Mouse (Mus musculus) cerebellum, postnatal 36 days (tissue): Measurements from ENCODE around the gene Fbxo8.

Source experiments
- DNase-seq, 2 experiments: peaks; one replicate each; pipeline ENCODE4 v3.0.0; 2021 to 2022; ENCODE audit warnings: mixed read lengths in 2 of 2

Fbxo8 gene

DNA sequence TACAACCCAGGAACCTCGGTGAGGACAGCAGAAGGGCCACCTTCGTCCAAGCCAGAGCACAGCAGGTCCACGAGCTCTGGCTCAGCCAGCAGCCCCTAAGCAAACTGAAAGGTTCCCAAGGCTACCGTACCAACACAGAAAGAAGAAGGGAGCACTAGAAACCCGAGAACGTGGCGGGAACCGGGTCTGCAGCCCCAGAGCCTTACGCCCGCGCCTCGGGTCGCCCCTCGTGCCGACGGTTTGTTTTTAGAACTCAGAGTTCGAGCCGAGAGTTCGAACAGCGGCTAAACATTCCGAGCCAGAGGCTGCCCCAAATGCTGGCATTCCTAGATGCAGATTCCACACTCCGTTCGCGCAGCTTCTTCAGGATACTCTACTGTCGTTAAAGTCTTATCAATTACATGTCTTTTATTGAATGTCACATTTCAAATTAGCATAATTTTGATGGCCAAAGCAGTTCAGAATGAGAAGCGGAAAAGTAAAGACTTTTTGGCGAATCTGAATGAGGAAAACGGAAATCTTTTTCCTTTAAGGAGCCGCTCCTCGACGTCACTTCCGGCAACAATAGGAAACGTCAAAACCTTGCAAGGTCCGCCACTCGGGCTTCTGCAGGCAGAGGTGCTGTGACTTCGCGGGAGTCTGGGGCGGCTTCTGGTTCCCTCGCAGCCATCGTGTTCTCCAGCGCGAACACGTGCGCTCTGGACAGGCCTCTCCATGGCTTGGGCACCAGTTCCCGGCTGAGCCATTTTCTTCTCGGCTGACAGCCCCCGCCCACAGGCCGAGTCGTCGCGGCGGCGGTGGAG is at the start of gene Fbxo8, which contains the start of gene Cep44:
Fbxo8 (plus strand) TSS at position 533 of the 803 bp plus-strand sequence.
Cep44 (minus strand) TSS at position 490 of the 803 bp plus-strand sequence.
- peak; percentile 78 to 85 for DNase-seq

GRCm38 (mm10) chr8:56501911-56502310 is 49.0 kb upstream of the Fbxo8 start:
- no peak for DNase-seq

- no peak for DNase-seq
These were observed 42.5 kb upstream of the Fbxo8 start for GRCm38 (mm10) chr8:56508318-56508951.

DNA sequence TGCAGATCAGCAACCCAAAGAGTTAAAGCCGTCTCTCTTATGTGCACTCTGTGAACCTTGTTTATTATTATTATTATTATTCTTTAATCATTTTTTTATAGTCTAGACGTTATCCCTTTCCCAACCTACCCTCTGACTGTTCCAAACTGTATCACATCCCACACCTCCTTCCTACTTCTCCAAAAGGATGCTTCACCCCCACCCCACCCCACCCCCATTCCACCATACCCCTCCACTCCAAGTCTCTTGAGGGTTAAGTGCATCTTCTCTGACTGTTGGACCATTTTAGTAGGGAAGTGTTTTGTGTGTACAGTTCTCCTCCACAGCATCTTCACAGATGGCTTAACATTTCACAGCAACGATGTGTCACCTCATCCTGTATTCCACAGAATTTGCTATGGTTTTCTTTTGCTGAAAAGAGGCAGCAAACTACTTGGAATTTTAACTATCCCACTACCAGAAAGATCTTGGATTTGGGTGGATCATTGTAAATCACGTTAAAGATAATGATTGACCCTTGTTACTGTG is 41.9 kb upstream of the Fbxo8 start:
- no peak for DNase-seq

GRCm38 (mm10) chr8:56518848-56519247 is 32.0 kb upstream of the Fbxo8 start:
- DNase-seq, result no peak

DNA sequence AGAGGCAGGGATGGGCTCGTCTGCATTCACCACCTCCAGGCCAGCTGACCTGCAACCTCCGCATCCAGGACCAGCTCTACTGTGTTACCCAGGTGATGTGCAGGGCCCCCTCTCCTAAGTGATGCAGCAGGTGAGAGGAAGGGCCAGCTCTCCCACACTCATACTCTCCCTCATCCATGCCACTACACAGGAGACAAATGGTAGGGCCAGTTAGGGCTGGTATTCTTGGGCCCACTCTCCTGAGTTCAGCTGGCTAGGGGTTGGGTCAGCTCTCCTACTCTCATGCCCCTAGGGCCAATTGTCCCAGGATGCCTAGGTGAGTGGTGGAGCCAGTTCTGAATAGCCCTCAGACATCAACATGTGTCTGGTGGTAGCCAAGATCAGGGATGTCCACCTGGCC is 30.6 kb upstream of the Fbxo8 start:
- DNase-seq, result no peak

GRCm38 (mm10) chr8:56521051-56521450 is 29.8 kb upstream of the Fbxo8 start:
- DNase-seq, result no peak

- no peak for DNase-seq
These were observed 22.0 kb upstream of the Fbxo8 start for GRCm38 (mm10) chr8:56528869-56529268.

- peak; percentile 58 to 59 for DNase-seq
These were observed 20.5 kb upstream of the Fbxo8 start for GRCm38 (mm10) chr8:56530359-56530758.

GRCm38 (mm10) chr8:56540706-56541105 is 10.2 kb upstream of the Fbxo8 start:
- no peak for DNase-seq

DNA sequence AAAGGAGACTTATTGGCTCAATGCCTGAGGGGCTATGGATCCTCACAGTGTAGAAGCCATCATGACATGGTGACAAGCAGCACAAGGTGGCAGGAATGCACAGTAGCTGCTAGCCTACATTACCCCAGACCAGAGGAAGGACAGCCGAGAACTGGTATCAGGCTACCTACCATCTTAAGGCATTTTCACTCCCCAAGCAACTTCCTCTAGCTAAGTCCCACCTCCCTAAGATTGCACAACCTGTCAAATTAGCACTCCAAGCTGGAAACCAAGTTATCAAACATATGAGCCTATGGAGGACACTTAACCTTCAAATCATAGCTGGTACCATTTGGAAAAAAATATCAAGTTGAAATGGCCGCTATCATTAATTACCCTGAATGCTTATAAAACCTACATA is 3.0 kb upstream of the Fbxo8 start:
- no peak for DNase-seq

- DNase-seq, result peak; percentile 82 to 89
These were observed 517 bp downstream of the Fbxo8 start for GRCm38 (mm10) chr8:56551361-56551852.

DNA sequence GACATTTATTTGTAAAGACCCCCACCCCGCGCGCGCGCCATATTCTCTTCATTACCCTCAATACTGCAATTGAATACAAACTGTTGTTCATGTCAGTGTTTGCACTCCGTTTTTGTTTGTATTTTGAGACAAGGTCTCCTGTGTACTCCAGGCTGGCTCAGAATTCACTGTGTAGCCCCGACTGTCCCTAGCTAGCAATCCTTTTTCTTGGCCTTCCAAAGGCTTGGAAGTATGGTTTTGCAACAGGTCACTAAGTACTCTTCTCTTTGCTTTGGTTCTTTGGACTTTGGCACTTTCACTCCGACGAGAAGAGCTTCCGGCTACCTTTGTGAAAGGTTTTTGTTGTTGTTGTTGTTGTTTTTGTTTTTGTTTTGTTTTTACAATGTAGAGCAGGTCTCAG is 1.2 kb downstream of the Fbxo8 start:
- no peak for DNase-seq

GRCm38 (mm10) chr8:56552551-56553103 is 1.7 kb downstream of the Fbxo8 start:
- DNase-seq, result no peak

DNA sequence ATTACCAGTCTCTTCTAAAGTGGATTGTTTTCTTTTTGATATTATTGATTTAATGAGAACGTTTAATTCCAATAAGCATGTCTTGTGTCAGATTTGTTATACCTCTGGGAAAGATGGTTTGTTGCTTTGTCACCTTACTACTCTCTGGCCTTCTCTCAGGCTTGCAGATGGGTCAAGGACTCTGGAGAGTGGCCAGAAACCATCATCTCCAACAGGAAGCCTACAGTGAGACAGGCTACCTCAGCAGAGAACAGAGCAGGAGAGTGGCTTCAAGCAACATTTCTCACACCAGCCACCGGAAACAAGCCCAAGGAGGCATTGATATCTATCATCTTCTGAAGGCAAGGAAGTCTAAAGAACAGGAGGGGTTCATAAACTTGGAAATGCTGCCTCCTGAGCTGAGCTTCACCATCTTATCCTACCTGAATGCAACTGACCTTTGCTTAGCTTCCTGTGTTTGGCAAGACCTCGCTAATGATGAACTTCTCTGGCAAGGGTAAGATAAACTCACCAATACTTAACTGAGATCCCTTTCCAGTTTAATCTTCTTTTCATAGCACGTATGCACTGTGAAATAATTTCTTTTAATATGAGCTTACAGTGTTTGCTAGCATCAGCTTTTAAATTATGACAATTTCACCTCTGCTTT is 13.6 kb downstream of the Fbxo8 start:
- DNase-seq, result peak; percentile 35 to 48

DNA sequence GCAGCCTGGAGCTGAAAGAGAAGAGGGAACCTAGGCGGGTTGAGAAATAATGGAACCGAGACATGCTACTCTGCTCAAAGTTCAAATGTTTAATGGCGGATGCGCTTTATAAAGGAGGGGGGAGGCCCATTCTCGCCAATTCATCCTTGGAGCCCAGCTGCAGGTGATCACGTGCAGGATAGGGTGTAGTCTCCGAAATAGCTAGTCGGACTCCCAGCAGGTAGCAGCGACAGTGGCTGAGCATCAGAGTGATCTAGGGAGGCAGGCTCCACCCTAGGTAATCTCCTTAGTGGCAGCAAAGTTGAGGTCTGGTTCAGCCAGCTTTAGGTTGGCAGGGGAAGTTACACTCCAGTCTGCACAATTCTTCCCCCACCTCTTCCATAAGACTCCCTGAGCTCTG is 16.0 kb downstream of the Fbxo8 start:
- no peak for DNase-seq

- peak in 1 of 2 experiments; percentile 16 for DNase-seq
These were observed 30.0 kb downstream of the Fbxo8 start for GRCm38 (mm10) chr8:56580918-56581317.

DNA sequence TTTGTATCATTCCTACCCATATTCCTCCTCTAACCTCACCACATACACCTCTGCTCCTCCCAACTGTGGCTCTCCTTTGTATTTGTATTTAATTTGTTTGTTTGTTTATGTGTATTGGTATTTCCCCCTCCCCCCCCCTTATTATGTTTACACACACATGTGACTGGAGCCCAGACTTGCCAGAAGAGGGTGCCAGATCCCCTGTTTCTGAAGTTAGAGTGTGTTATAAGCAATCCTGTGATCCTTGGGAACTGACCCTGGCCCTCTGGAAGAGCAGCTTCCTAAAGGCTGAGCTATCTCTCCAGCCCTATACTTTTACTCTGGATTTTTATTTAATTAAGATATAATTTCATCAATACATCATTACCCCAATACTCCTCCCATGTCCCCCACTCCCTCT is 32.0 kb downstream of the Fbxo8 start:
- no peak for DNase-seq

DNA sequence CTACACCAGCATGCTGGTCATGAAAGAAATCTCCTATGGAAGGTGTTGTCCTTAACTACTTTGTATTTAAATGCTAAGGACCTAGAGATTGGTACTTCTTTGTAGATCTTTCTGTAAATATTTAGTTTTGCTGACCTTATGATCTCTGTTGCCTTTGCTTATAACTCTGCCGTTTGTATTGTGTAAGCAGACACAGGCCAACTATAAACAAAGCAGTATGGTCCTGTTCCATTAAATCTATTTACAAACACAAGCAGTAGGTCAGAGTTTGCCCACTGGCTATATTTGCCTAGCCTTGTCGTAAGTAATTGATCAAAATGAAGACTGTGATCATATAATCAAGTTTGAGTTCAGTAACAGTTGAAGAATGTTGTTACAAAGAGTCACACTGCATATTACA is 38.1 kb downstream of the Fbxo8 start:
- no peak for DNase-seq

DNA sequence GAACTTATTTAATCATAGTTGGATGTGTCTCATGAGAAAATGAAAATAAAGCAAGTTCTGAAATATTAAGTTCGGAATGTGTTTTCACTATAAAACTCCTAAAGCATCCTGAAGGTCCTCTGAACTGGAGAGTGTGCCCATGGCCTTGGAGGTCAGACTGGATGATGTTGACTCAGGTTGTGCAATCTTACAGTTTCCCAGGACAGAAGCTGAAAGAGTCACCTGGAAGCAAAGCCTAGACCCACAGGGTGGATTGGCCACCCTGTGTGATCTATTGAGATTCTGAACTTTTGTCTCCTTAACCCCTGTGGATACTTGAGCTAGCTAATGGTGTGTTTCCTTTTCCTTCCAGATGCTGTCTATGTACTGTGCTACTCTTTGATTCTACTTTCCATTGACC is 40.2 kb downstream of the Fbxo8 start:
- no peak for DNase-seq

- DNase-seq, result no peak
These were observed 40.6 kb downstream of the Fbxo8 start for GRCm38 (mm10) chr8:56591502-56591901.

- DNase-seq, result no peak
These were observed 55.6 kb downstream of the Fbxo8 start for GRCm38 (mm10) chr8:56606481-56606880.

- DNase-seq, result no peak
These were observed 60.8 kb downstream of the Fbxo8 start for GRCm38 (mm10) chr8:56611736-56612135.
